24 mouse cellular contexts compared by ENCODE assay signal in the genomic region with DNA sequence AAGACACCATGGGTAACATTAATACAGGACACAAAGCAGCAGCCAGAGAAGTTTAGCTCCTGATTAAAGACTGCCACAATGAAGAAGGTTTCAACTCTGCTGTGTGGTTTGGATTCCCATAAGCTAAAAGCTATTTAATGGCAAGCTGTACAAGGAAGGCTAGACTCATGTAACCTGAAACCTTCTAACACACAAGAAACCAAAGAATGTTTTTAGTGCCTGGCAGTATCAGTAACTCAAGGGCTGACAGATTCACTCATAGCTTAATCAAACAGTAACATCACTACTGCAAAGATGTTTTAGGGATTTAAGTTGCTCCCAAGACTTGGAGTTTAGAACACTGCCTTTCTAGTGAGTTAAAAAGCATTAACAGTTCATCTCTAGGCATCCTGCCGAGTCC.
A peak's percentile ranks its signal among the peaks of the same experiment; 100 is the strongest.
DNase-seq lines count a peak whose midpoint lies in the region; ATAC-seq and TF ChIP-seq lines count a peak whose summit lies in the region.
"Had no signal": no experiment of that assay in that cellular context is flagged by ENCODE, and none has a peak within 500 bp of the region (broad histone marks: within the 10 kb centered on the region; RNA-seq: fewer than 3 reads in every experiment).

No protein-coding gene starts in this region.

- no peaks in the 10 kb centered on the region for H3K27me3 ChIP-seq in embryonic facial prominence, embryonic 11.5 days (ENCODE audit: control insufficient read depth, insufficient read depth, low read length)
- no peaks in the 10 kb centered on the region for H3K27me3 ChIP-seq in embryonic facial prominence, embryonic 10.5 days (replicated peaks; ENCODE audit: low read depth, poor library complexity, severe bottlenecking)
- no peaks in the 10 kb centered on the region for H3K27me3 ChIP-seq in kidney, postnatal 0 days (ENCODE audit: insufficient read depth, low read length)
- no peaks in the 10 kb centered on the region for H3K27me3 ChIP-seq in embryonic facial prominence, embryonic 14.5 days (replicated peaks; ENCODE audit: control insufficient read depth, insufficient read depth, low read length)
- H3K27me3 ChIP-seq in hindbrain, embryonic 12.5 days, result no peaks in the 10 kb centered on the region
- H3K27me3 ChIP-seq: embryonic facial prominence, embryonic 15.5 days; forebrain, embryonic 12.5 days; forebrain, embryonic 15.5 days; hindbrain, embryonic 13.5 days had no signal

- ATAC-seq in embryonic facial prominence, embryonic 11.5 days (replicated peaks; ENCODE audit: insufficient number of reproducible peaks, low FRiP score, low TSS enrichment, low read depth), result no peak
- ATAC-seq in kidney, postnatal 0 days (replicated peaks; ENCODE audit: low FRiP score, low read depth), result no peak
- ATAC-seq in embryonic facial prominence, embryonic 14.5 days (ENCODE audit: low read depth), result no peak
- ATAC-seq in hindbrain, embryonic 12.5 days (ENCODE audit: low FRiP score), result no peak
- ATAC-seq: CD4-positive, CD25-positive, alpha-beta regulatory T cell, adult 4 months; forebrain, embryonic 15.5 days; hindbrain, embryonic 16.5 days; inflammation-experienced regulatory T-cells, adult 6 months; intestine, embryonic 16.5 days had no signal

- H3K36me3 ChIP-seq in embryonic facial prominence, embryonic 11.5 days (replicated peaks; ENCODE audit: control insufficient read depth, insufficient read depth, low read depth, low read length), result peaks cover 2% of the 10 kb centered on the region
- peaks cover 65% of the 10 kb centered on the region for H3K36me3 ChIP-seq in embryonic facial prominence, embryonic 10.5 days (replicated peaks)
- peaks cover 41% of the 10 kb centered on the region for H3K36me3 ChIP-seq in kidney, postnatal 0 days (ENCODE audit: insufficient read depth, low read length)
- peaks cover 66% of the 10 kb centered on the region for H3K36me3 ChIP-seq in embryonic facial prominence, embryonic 14.5 days (ENCODE audit: control insufficient read depth, insufficient read depth, low read length)
- H3K36me3 ChIP-seq in hindbrain, embryonic 12.5 days, result peaks cover 37% of the 10 kb centered on the region

- peak; percentile 14 for DNase-seq in embryonic facial prominence, embryonic 11.5 days (ENCODE audit: low spot score)
- no peak for DNase-seq in embryonic facial prominence, embryonic 10.5 days (ENCODE audit: low spot score)
- DNase-seq in kidney, postnatal 0 days (ENCODE audit: low spot score), result peak; percentile 54
- DNase-seq in kidney, postnatal 14 days, result no peak
- peak; percentile 34 for DNase-seq in embryonic facial prominence, embryonic 14.5 days (ENCODE audit: low spot score)
- DNase-seq in mesoderm, embryonic 11.5 days (ENCODE audit: low read depth, low spot score), result peak; percentile 28
- DNase-seq: adrenal gland, adult 2 months; adrenal gland, postnatal 14 days; cerebellum, adult 11 months; cerebellum, adult 2 months; cerebellum, postnatal 10 days; cerebellum, postnatal 36 days; gastrocnemius, postnatal 14 days had no signal

- H3K27ac ChIP-seq in embryonic facial prominence, embryonic 11.5 days (replicated peaks; ENCODE audit: low read depth, low read length), result no peak overlapping the region
- H3K27ac ChIP-seq in embryonic facial prominence, embryonic 10.5 days (replicated peaks), result no peak overlapping the region
- no peak overlapping the region for H3K27ac ChIP-seq in kidney, postnatal 0 days
- H3K27ac ChIP-seq in embryonic facial prominence, embryonic 14.5 days (replicated peaks; ENCODE audit: low read depth, low read length), result no peak overlapping the region
- H3K27ac ChIP-seq in hindbrain, embryonic 12.5 days, result no peak overlapping the region
- H3K27ac ChIP-seq: embryonic facial prominence, embryonic 15.5 days; forebrain, embryonic 12.5 days; forebrain, embryonic 15.5 days; hindbrain, embryonic 13.5 days had no signal

- H3K4me3 ChIP-seq in embryonic facial prominence, embryonic 11.5 days (ENCODE audit: low read depth, low read length), result no peak overlapping the region
- H3K4me3 ChIP-seq in embryonic facial prominence, embryonic 10.5 days, result no peak overlapping the region
- H3K4me3 ChIP-seq in kidney, postnatal 0 days (replicated peaks; ENCODE audit: low read depth, low read length), result no peak overlapping the region
- H3K4me3 ChIP-seq in embryonic facial prominence, embryonic 14.5 days (ENCODE audit: low read depth, low read length), result no peak overlapping the region
- H3K4me3 ChIP-seq in hindbrain, embryonic 12.5 days, result no peak overlapping the region
- H3K4me3 ChIP-seq: embryonic facial prominence, embryonic 15.5 days; erythroblast, embryonic 14.5 days; forebrain, embryonic 12.5 days; forebrain, embryonic 15.5 days; hindbrain, embryonic 13.5 days had no signal

- no peak for TF ChIP-seq CTCF in kidney, postnatal 0 days (IDR thresholded peaks at IDR 0.05; ENCODE audit: low read depth)

- H3K9ac ChIP-seq in embryonic facial prominence, embryonic 11.5 days (replicated peaks; ENCODE audit: low read length), result no peak overlapping the region
- H3K9ac ChIP-seq in kidney, postnatal 0 days (ENCODE audit: low read depth, low read length), result no peak overlapping the region
- H3K9ac ChIP-seq in embryonic facial prominence, embryonic 14.5 days (ENCODE audit: low read depth, low read length), result no peak overlapping the region
- H3K9ac ChIP-seq in hindbrain, embryonic 12.5 days, result no peak overlapping the region
- H3K9ac ChIP-seq: embryonic facial prominence, embryonic 15.5 days; forebrain, embryonic 12.5 days; forebrain, embryonic 15.5 days; hindbrain, embryonic 13.5 days had no signal

- no peak overlapping the region for H3K4me2 ChIP-seq in embryonic facial prominence, embryonic 11.5 days (ENCODE audit: low read depth, low read length)
- no peak overlapping the region for H3K4me2 ChIP-seq in kidney, postnatal 0 days (ENCODE audit: low read length)
- H3K4me2 ChIP-seq in embryonic facial prominence, embryonic 14.5 days (ENCODE audit: low read depth, low read length), result no peak overlapping the region
- H3K4me2 ChIP-seq in hindbrain, embryonic 12.5 days (replicated peaks), result no peak overlapping the region
- H3K4me2 ChIP-seq: embryonic facial prominence, embryonic 15.5 days; forebrain, embryonic 12.5 days; forebrain, embryonic 15.5 days; heart, embryonic 11.5 days; hindbrain, embryonic 13.5 days had no signal

- H3K4me1 ChIP-seq in embryonic facial prominence, embryonic 11.5 days (ENCODE audit: control insufficient read depth, insufficient read depth, low read length), result no peaks in the 10 kb centered on the region
- peaks cover 9% of the 10 kb centered on the region; the same call in 1 of the 2 replicates for H3K4me1 ChIP-seq in embryonic facial prominence, embryonic 10.5 days
- no peaks in the 10 kb centered on the region for H3K4me1 ChIP-seq in kidney, postnatal 0 days (replicated peaks; ENCODE audit: insufficient read depth, low read length)
- peaks cover 3% of the 10 kb centered on the region; the same call in 1 of the 2 replicates for H3K4me1 ChIP-seq in embryonic facial prominence, embryonic 14.5 days (ENCODE audit: control insufficient read depth, insufficient read depth, low read length)
- H3K4me1 ChIP-seq in hindbrain, embryonic 12.5 days, result no peaks in the 10 kb centered on the region
- H3K4me1 ChIP-seq: embryonic facial prominence, embryonic 15.5 days; forebrain, embryonic 12.5 days; forebrain, embryonic 15.5 days; hindbrain, embryonic 13.5 days had no signal

- H3K9me3 ChIP-seq in embryonic facial prominence, embryonic 11.5 days (replicated peaks; ENCODE audit: control insufficient read depth, low read length), result no peaks in the 10 kb centered on the region
- no peaks in the 10 kb centered on the region for H3K9me3 ChIP-seq in embryonic facial prominence, embryonic 10.5 days
- no peaks in the 10 kb centered on the region for H3K9me3 ChIP-seq in kidney, postnatal 0 days (replicated peaks; ENCODE audit: low read length)
- H3K9me3 ChIP-seq in embryonic facial prominence, embryonic 14.5 days (ENCODE audit: control insufficient read depth, low read length), result no peaks in the 10 kb centered on the region
- no peaks in the 10 kb centered on the region for H3K9me3 ChIP-seq in hindbrain, embryonic 12.5 days (replicated peaks)
- H3K9me3 ChIP-seq: embryonic facial prominence, embryonic 15.5 days; forebrain, embryonic 12.5 days; forebrain, embryonic 15.5 days; hindbrain, embryonic 13.5 days had no signal

- 90% methylated on average over 1 of the region's 1 CpGs for WGBS in embryonic facial prominence, embryonic 11.5 days
- 85% methylated on average over 1 of the region's 1 CpGs for WGBS in embryonic facial prominence, embryonic 10.5 days
- 49% methylated on average over 1 of the region's 1 CpGs for WGBS in kidney, postnatal 0 days
- WGBS in embryonic facial prominence, embryonic 14.5 days, result 95% methylated on average over 1 of the region's 1 CpGs
- WGBS in hindbrain, embryonic 12.5 days, result 82% methylated on average over 1 of the region's 1 CpGs

Comparison
In these comparisons a context has a peak if more than half of its experiments do, and no peak if none do; other contexts are left out.
1. DNase-seq: peak in embryonic facial prominence, embryonic 11.5 days (single experiment), kidney, postnatal 0 days (single experiment), embryonic facial prominence, embryonic 14.5 days (single experiment) and mesoderm, embryonic 11.5 days (single experiment); none in embryonic facial prominence, embryonic 10.5 days (single experiment) and kidney, postnatal 14 days (single experiment).